Mouse (Mus musculus) testis, adult 2 months (tissue): ENCODE measurements around the gene Tex22.

Experiments used
- CTCF ChIP-seq: fragments of 200-500 bp; IDR thresholded peaks from 2 replicates; pipeline ENCODE4 v1.5.1; 2012; ENCODE audit warnings: low read depth, mild to moderate bottlenecking, inconsistent platforms, low read length, moderate library complexity; ENCODE audit not compliant: control insufficient read depth, insufficient read depth, insufficient replicate concordance
- POLR2A ChIP-seq: fragments of 200-500 bp; IDR thresholded peaks from 2 replicates; pipeline ENCODE4 v1.6.1; 2012; ENCODE audit warnings: low read depth, mild to moderate bottlenecking, inconsistent platforms, low read length, moderate library complexity; ENCODE audit not compliant: control insufficient read depth

DNA sequence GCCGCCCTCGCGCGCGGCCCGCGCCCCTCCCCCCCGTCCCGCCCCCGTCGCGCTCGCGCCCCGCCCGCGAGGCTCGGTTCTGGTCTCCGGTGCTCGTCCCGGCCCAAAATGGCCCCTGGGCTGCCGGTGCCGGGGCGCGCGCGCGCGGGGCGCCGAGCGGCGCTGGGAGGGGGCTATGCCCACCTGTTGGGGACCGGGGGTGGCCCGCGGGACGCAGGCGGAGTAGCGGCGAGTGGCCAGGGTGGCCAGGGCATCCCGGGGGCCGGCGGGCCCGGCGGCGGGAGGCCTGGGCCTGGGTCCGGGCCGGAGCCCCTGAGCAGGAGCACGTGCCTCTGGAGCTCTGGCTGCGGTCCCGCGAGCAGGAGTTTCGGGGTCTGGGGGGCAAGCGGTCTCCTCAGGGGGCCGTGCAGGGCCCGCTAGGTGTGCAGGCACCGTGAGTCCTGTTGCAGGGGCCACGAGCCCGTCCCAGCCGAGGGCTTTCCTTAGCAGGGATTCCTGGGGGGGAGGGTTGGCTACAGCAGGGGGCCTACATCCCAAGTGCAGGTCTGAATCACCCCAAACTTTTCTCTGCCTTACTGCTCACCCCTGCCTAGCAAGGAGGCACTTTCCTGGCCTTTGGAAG, 24.3 kb downstream of the Tex22 start:
- TF ChIP-seq CTCF (no peak), POLR2A (no peak)
